Mouse (Mus musculus) left cerebral cortex, postnatal 36 days (tissue): ENCODE data around the gene Gcnt3. TPM values are rescaled to one million over a fixed set of nuclear protein-coding genes. Genes with fewer than 3 reads are reported as not detected.

Experiments
- DNase-seq, 2 experiments: peaks; one replicate each; pipeline ENCODE4 v3.0.0; 2021 to 2022; ENCODE audit warnings: low spot score in 2 of 2, mixed read lengths in 1 of 2
- intact Hi-C: fragments of 180-260 bp; cut with DNase I; formaldehyde crosslinking; loops from one replicate; pipeline ENCODE4 v1.15.1; 2025
- total RNA-seq, 2 experiments: library from RNA; stranded (reverse); gene quantifications; 2 replicates each; pipeline ENCODE4 v1.2.3; 2021

Gcnt3 gene
- not detected for total RNA-seq

DNA sequence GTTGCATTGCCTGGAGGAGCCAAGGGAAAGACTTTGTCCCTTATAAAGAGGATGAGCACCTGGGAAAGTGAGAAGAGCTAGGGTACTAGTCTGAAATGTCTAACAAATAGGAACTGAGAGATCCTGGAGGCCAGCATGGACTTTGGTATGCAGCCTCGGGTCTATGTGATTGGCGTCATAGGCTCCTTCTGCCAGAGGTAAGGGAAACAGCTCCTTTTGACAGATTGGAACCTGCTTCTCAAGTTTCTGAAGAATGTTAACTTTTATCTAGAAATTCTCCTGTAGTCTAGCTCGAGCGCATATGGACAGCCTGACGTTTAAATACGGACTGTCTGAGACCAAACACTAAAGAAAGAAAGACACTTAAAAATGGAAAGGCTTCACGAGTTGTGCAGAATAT lies at the start of gene Gcnt3:
TSS of gene Gcnt3 (minus strand) at position 101 of the 400 bp plus-strand sequence.
- intact Hi-C loops, result no loop called here
- no peak for DNase-seq

DNA sequence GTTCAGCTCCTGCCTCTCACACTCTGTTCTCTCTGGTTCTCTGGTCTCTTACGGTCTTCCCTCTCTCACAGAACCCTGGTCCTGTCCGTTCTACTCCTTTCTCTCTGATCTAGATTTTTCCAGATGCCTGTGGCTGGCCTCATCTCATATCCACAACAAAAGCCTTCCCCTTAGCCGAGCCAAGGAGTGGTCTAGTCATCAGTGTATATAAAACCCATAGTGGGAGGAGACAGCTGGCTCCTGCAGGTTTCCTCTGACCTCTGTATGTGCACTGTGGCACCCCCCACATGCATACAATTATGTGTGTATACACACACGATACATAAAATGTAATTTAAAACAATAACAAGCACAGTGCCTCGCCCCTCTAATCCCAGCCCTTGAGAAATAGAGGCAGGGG lies 49.5 kb upstream of the Gcnt3 start:
- no peak for DNase-seq
- intact Hi-C loops, result no loop called here

DNA sequence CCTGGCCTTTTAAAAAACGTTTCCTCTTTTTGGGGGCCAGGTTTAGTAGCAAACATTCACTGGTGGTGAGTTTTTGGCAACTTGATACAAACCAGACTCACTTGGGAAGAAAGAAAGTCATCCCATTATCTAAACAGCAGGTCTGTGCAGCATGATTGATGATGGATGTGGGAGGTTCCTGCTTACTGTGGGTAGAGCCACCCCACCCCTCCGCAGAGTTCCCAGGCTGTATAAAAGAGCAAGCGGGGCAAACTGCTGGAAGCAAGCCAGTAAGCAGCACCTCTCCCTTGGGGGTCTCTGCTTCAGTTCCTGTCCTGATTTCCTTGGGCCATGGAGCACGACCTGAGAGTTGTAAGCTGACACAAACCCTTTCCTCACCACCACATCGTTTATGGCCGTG lies 48.2 kb upstream of the Gcnt3 start:
- intact Hi-C loops, result no loop called here

DNA sequence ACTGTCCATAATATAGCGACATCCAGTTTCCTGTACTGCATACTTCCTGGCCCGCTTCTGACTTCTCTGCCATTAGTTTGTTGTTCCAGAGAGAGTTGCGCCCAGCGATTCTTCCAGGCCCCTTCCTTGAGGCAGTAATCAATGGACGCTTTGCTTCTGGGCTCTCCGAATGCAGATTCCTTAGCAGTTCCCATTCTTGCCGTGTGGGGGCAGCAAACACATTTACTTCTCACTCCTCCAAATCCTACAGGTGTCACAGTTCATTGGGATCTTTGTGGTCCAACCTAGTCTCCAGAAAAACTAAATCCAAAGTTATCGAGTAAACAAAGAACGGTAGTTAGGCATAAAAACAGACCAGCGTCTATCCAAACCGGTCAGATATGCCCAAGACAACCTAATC lies 46.2 kb upstream of the Gcnt3 start:
- intact Hi-C loops, result loop anchor here (5.0 kb wide), 1 partner anchor 62 kb away; no protein-coding TSS in a partner anchor
- peak; percentile 60 for DNase-seq

More for the DNA sequence above, 48.2 kb upstream of the Gcnt3 start:
- no peak for DNase-seq

DNA sequence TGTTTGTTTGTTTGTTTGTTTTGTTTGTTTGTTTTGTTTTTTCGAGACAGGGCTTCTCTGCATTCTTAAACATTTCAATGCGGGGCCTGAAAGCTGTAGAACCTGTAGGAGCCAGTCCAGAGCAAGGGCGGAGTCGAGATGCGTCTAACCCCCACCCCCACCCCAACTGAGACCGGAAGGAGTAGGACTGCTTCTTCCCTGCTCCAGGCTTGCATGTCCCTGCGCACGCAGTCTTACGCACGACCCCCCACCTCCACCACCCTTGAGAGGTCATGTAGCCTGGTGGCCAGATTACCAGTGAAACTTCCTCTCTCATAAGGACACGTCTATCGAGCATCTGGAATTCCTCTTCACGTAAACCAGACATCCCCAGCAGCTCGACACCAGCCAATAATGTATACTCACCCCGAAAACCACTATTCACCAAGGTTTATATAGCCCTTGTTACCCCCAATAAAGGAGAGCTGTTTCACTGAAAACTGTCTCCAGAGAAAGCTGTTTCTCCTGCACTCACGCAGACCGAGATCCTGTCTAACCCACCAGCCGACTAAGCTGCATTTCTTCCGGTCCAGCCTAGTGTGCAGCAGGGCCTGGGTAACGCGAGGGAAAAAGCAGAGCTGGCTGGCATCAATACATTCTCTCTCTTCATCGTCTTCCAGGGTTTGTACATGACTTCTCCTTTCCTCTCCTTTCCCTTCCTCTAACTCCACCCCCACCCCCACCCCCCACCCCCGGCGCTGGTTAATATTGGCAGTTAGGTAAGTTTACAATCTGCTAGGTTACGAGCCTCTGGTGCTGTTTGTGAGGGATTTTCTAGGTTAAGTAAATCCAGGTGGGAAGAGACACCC lies 44.7 kb upstream of the Gcnt3 start:
- DNase-seq, result no peak
- intact Hi-C loops, result loop anchor here (5.0 kb wide), 1 partner anchor 60 kb away; no protein-coding TSS in a partner anchor

DNA sequence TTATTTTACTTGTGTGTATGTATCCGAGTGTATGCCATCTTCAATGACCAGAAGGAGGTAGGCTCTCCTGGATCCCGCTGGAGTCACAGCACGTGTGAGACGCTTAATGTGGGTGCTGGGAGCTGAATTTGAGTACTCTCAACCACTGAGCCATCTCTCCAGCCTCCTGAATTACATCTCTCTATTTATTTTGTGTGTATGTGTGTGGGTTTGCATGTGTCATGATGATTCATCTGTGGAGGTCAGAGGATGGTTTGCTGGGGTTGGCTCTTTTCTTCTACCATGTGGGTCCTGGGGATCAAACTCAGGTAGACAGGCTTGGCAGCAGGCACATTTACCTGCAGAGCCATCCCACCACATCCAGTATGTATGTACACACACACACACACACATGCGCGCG lies 43.9 kb upstream of the Gcnt3 start:
- DNase-seq, result no peak
- intact Hi-C loops, result loop anchor here (5.0 kb wide), 1 partner anchor 59 kb away; no protein-coding TSS in a partner anchor

DNA sequence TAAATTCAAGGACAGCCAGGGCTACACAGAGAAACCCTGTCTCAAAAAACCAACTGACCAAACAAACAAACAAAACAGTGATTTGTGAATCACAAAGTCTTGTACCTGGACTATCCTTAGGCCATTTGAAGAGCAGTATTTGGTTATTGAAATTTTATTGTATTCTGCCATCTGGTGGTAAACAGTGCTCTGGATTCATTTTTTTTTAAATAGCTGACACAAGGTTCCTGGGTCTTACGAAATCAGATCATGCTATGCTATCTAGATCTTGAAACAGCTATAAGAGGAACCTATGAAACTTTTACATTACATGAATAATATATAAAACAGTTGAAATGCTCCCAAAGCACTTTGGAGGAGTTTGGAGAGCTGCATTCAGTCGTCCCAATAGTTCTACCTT lies 43.1 kb upstream of the Gcnt3 start:
- intact Hi-C loops, result loop anchor here (5.0 kb wide), 1 partner anchor 59 kb away; no protein-coding TSS in a partner anchor
- no peak for DNase-seq

DNA sequence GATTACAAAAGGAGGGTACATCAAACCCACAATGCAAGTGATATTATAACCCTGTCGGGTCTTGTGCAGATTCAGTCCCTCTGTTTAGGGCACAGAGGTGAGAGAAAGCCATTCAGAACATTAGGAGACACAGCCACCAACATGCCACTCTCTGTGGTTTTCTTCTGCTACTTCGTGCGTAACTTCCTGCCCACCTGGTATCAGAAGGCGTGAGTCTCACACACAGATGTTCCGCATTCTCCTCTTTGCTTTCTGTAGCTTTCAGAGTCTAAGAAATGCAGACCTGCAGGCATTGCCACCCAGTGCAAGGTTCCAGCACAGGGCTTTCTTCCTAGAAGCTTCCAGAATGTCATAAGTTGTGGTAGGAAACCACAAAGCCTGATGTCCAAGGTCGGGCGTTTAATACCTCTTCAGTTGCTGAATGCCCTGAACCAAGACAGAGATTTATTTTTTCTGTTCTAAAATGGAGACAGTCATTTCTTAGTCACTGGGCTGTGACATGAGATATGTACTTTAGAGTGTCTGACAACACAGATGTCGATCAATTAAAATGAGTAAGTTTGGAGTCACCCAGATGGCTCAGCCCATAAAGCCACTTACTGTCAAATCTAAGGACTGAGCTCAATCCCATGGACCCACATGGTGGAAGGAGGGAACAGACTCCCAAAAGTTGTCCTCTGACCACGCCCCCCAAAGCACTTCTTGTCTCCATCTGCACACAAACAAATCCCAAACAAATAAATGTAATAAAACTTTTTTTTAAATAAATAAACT lies 42.3 kb upstream of the Gcnt3 start:
- DNase-seq, result no peak
- intact Hi-C loops, result loop anchor here (5.0 kb wide), 1 partner anchor 58 kb away; no protein-coding TSS in a partner anchor

DNA sequence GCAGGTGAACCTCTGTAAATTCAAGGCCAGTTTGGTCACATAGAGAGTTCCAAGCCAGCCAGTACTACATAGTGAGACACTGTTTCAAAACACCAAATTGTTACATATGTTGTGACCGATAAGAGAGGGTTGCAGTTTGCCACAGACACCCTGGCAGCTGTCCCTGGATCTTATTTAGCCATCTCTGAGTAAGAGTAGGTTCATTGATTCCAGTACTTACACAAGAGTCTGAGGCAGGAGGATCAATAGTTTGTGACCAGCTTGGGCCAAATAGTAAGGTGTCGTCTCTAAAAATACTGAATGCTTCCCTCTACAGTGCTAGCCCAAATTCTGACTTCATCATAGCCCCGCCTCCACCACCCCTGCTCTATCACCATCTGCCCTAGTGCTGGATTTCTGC lies 40.1 kb upstream of the Gcnt3 start:
- no peak for DNase-seq
- intact Hi-C loops, result loop anchor here (5.0 kb wide), 1 partner anchor 46 kb away; no protein-coding TSS in a partner anchor

DNA sequence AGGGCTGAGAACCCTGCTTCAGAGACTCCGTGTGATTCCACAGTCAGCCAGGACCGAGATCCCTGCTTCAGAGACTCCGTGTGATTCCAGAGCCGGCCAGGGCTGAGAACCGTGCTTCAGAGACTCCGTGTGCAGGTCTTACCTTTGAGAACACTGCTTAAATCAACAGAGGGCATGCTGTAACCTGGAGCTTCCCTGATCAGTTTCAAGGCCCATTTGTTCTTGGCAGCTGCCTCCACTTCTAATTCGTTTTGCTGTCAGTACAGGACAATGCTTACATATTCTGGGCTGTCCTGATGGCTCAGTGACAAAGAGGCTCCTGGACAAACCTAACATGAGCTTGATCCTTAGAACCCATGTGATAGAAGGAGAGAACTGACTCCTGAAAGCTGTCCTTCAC lies 39.3 kb upstream of the Gcnt3 start:
- DNase-seq, result no peak
- intact Hi-C loops, result loop anchor here (5.0 kb wide), 1 partner anchor 45 kb away; no protein-coding TSS in a partner anchor

DNA sequence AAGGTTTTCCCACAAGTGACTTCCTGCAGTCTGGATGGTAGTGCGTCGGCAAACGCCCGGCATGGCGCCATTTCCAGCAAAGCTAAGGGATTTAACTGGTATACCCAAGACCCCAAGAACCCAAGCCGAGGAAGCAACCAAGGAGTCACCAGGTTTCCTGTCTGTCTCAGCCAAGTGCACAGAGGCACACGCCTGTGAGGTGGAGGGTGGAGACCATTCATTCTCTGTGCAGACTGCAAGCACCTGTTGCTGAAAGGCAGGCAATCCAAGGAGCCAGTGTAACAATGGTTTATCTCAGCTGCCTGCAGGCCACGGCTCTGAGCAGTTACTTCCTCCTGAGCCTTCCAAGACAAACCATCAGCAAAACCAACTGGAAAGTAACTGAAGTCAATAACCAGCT lies 34.5 kb upstream of the Gcnt3 start:
- DNase-seq, result no peak
- intact Hi-C loops, result no loop called here

DNA sequence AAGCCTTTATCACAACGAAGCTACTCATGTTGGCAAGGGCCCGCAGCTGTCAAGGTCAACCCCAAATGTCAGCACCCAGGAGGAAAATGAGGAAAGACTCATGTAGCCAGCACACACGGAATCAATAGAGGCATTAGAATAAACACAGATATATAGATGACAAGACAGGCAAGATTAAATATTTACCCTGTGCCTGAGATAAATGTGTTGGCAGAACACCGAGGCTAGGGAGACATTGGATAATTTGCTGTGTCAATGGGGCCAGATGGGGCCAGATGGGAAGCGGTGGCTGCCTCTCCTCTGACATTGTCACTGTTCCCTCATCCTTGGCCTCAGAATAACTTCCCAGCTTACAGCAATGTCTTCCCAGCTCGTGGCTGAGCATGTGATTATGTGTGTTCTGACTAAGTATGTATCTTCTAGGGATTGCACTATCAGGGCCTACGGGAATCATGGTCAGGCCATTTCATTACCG lies 32.1 kb upstream of the Gcnt3 start:
- no peak for DNase-seq
- intact Hi-C loops, result no loop called here

DNA sequence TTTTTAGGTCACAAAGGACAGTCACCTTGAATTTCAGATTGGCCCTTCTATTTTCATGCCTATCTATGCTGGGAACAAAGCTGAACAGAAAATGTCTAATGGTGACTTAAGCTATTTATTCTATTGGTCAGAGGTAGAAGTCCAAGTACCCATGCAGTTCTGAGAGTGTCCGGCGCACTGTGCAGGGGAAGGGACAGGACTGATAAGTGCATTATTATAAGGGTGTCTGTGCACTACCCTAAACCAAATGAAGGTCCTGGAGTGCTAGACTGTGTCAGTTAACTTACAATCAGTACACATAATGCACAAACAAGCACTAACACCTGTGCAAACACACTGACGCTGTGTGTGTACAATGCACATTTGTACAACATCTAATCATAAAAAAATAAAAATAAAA lies 29.6 kb upstream of the Gcnt3 start:
- no peak for DNase-seq
- intact Hi-C loops, result no loop called here

DNA sequence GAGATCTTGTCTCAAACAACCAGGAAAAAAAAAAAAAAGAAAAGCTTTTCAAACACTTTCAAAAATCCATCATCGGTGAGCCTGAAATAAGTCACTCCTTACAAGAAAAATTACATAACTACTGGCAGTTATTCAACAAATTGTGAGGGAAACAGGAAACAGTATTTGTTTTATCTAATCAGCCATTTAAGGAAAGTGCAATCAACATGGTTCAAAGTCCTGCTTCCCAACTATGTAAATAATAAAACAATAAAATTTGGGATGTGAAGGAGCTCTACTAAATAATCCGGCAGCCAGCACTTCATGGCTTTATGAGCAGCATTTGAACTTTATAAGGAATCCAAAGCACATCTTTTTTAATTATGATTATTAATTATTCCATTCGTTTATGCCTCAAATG lies 24.1 kb upstream of the Gcnt3 start:
- no peak for DNase-seq
- intact Hi-C loops, result no loop called here

DNA sequence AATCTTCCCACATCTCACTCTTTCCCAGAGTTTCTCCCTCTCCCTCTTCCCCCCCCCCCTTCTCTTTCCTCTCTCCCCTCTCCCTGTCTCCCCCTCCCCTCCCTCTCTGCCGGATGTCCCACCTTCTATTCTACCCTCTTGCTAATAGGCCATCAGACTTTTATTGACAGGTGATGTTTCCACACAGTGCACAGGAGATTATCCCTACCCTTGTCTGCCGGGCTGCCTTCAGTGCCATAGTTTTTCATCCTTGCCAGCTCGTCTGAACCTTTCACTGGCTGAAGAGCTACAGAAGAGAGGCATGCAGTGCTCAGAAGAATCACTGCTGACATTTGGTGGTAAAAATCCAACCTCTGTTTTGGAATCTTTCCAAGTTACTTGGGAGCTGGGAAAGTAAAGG lies 15.5 kb upstream of the Gcnt3 start:
- intact Hi-C loops, result no loop called here
- no peak for DNase-seq

DNA sequence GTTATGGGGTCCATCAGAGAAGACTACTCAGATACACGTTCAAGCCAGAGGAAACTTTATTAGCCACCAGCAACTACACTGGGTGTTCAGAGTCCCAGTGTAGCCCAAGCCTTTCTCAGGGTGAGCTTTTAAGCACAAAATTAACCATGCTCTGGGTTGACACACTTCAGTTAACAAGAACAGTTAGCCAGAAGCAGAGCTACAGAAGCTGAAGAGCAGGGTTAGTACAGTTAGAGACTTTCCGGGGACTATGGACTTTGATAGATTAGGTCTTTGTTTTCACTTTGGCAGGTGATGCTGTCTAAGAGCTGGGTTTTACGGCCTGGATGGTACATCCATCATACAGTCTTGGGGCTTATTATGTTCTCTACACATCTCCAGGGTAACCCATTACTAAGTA lies 14.8 kb upstream of the Gcnt3 start:
- no peak for DNase-seq
- intact Hi-C loops, result no loop called here

DNA sequence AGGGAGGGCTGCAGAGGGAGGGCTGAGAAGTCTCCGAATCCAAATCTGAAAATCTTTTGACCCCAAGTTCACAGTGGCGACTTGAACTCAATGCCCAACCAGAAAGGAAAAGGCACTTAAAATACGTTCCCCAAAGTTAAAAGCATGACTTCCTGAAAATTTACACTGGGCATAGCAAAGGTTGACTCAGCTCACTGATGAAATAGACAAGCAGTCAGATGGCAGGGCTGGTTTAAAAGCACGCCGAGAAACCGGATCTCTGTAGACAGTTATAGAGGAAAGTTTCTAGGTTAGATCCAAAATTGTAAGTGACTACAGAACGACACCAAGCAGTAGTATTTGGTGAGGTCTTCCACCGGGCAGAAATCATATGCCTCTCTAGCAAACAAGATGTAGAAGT lies 12.0 kb upstream of the Gcnt3 start:
- intact Hi-C loops, result no loop called here
- DNase-seq, result no peak

DNA sequence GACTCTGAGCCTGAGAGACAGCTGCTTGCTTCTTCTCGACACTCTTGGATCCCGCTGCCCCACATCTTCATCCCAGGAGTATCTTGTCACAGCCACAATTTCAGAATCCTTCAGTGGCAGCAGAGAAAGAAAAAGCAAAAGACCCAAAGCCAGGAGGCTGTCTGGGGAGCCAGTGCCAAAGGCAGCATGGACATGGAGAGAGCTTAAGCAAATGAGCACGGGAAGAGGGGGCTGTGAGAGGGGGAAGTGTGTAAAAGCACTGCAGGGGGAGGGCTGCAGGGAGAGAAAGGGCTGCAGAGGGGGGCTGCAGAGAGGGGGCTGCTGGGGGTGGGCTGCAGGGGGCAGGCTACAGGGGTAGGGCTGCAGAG lies 11.5 kb upstream of the Gcnt3 start:
- no peak for DNase-seq
- intact Hi-C loops, result no loop called here

DNA sequence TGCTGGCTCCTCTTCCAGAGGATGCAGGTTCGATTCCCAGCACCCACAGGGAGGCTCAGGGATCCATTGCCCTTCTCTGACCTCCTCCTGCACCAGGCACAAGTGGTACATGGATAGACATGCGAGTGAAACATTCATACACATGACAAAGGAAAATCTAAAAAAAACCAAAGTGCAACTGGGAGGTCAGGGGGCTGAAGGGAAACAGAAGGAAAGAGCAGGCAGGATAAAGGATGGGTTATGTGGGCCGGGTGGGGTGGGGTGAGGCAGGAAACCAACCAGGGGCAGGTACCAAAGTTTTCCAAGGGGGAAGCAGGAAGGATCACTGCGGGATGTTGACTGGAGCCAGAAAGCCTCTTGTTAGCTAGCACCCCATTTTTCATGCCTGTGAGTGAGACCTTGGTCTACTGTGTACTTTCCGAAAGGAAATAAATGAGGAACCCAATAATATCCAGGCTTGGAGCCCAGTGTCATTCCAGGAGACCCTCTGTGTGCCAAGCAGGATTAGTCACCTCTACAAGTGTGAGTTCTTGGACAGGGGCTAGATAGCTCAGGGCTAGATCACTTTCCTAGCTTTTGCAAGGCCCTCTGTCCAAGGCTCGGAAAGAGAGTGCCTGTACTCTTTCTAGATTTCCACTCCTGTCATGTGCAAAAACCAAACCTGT lies 11.0 kb upstream of the Gcnt3 start:
- DNase-seq, result no peak
- intact Hi-C loops, result no loop called here

DNA sequence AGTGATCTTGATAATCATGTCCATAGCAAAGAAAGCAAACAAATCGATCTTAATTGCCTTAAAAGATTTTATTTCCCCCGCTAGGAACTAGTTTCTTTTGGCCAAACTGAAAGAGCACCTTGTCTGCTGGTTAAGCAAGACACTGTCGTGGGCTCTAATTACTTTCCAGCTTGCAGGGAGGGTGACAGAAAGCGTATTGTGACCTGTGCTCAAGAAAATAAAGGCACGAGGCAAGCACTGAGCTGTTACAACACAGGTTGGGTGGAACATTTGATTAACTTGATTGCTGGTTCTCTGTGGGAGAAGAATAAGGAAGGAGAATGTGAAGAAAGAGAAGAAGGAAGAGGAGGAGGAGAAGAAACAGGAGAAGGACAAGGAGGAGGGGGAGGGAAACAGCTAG lies 10.4 kb upstream of the Gcnt3 start:
- intact Hi-C loops, result no loop called here
- DNase-seq, result no peak
